Mouse (Mus musculus) v-Abl transformed pro-B cells (cell line): ENCODE measurements around the gene Sdhb.

Experiments used
- in situ Hi-C, 2 experiments: fragments of 400-800 bp; cut with MboI; formaldehyde crosslinking; loops; one replicate each; pipeline ENCODE4 v1.15.1; 2025; ENCODE audit not compliant: unreplicated experiment in 2 of 2

The Sdhb gene

DNA sequence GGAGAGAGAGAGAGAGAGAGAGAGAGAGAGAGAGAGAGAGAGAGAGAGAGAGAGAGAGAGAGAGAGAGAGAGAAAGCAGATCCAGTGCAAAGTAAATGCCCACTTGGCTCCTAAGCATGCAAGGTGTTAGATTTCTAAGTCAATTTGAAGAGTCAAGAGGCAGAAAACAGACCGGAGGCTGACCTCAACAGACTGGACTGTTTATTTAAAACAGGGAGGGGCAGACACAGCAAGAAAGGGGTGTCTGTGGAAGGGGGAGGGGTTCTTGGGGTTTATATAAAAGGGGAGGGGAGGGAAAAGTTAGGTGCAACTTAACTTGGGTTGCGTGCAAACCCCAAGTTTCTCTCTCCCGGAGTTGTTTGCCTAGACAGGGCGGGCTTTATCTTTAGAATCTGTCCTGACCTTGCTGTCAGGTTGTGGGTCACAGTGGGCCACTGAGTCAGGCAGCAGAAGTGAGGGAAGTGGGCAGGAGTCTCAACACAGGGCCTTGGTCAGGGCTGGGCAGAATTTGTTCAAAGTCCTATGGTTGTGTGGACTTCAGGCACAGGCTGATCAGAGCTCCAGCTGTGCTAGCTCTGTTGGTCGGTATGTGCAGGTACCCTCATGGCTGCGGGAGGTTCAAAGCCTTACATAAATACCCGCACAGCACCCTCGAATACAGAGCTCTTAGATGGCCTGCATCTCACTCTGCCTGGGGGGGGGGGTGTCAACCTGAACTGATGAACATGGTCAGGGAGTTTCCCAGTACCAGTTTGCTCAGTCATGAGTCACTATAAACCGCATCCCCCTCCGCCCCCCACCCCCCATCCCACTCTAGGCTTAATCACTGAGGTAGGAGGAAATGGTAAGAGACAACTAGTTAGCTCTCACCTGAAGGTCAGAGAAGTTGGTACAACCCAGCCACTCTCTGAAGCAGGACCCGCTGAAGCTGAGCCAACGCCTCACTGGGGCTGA lies 13.2 kb upstream of the Sdhb start:
- in situ Hi-C loops, result loop anchor here in 1 of 2 experiments (5.0 kb wide), 1 partner anchor 245 kb away; the partner anchor contains the start of gene Rcc2

DNA sequence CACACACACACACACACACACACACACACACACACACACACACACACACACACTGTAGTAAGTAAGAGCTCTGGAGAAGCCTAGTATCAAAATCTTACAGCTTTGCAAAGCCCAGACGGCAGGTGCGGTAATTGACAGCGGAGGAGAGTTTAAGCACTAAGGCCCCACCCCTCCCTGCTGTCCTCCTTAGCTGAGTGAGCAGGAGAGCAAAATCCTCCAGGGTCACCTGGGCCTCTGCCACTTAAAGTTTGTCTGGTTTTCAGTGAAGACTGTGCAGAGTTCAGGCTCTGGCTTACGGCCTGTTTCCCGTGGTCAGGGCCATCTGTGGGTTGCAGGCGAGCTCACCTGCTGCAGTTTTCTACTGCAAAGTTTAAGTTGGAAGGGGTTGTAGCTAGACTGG lies 12.5 kb upstream of the Sdhb start:
- in situ Hi-C loops, result loop anchor here in 1 of 2 experiments (5.0 kb wide), 1 partner anchor 246 kb away; the partner anchor contains the start of gene Rcc2

DNA sequence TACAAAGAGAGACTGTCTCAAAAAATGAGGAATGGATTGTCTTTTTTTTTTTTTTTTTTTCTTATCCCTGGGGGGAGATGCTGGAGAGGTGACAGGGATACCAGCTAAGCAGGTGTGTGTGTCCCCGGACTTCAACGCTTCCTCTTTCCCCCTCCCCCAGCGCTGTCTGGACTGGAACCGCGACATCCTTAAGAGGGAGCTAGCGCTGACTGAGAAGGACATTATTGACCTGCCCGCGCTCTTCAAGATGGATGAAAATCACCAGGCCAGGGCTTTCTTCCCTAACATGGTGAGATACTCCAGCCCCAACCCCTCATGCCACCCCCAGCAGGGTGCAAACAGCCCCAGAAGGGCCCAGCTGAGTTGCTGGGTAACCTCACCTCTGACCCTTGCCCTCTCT lies 12.0 kb upstream of the Sdhb start:
- in situ Hi-C loops, result loop anchor here in 1 of 2 experiments (5.0 kb wide), 1 partner anchor 247 kb away; the partner anchor contains the start of gene Rcc2

DNA sequence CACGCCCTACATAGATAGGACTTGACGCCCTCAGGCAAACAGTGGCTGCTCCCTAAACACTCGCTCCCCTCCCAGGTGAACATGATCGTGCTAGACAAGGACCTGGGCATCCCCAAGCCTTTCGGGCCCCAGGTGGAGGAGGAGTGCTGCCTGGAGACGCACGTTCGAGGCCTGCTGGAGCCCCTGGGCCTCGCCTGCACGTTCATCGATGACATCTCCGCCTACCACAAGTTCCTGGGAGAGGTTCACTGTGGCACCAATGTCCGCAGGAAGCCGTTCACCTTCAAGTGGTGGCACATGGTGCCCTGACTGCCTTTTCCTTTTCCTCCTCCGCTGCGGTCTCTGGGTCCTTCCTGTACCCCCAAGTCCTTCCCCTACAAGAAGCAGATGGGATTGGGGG lies 11.4 kb upstream of the Sdhb start:
- in situ Hi-C loops, result loop anchor here (5.0 to 10.0 kb wide), 3 partner anchors 125 to 265 kb away; partner anchors contain the start of gene Rcc2 (in 1 of the 2)

DNA sequence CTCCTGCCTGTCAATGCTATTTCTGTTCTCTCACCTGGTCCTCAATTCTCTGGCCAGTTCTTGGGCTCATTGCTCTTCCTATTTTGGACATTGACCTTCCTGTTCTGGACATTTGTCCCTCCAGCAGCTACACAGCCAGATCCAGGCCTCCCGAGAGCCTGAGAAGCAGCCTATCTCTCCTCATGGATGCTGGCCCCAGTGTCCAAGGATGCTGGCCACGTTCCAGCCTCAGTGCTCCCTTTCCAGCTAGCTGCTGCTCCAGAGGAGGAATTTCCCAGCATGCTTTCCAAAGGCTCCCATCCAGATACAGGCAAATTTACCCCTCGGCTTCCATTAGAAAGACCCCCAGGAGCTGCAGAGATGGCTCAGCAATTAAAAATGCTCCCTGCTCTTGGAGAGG lies 10.4 kb upstream of the Sdhb start:
- in situ Hi-C loops, result loop anchor here (10.0 kb wide), 2 partner anchors 126 to 266 kb away; no protein-coding TSS in a partner anchor

DNA sequence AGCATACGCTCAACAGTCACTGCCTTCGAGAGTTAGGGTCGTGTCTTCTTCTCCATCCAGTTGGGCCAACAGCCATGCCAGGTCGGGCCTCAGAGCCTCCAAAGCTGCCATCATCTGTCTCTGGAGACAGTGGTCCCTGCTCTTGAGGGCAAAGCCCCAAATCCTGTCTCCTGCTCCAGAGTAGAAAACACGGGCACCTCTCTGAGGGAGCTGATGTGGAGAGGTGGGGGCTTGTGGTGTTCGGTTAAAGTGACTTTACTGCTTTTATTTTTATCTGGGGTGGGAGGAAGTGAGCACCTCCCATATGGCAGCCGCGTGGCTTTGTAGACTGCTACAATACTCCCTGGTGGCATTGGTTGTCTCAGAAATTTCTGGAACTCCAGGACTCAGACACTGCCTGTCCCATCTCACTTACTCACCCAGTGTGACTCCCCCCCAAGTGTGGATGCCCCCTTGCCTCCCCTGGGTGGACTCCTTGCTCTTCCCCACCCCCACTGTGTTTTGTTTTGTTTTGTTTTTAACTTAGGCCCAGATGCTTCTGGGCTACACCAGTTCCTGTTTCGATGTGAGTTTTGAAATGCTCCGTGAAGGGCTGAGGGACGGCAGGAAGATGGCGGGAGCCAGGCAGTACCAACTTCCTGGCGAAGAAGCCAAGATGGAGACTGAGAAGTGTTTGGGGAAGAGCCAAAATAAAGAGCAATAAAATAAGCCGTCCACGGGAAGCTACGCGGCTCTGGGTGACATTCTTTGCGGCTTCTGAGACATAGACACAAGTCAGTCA lies 9.0 kb upstream of the Sdhb start:
- in situ Hi-C loops, result loop anchor here (10.0 kb wide), 2 partner anchors 127 to 267 kb away; no protein-coding TSS in a partner anchor

DNA sequence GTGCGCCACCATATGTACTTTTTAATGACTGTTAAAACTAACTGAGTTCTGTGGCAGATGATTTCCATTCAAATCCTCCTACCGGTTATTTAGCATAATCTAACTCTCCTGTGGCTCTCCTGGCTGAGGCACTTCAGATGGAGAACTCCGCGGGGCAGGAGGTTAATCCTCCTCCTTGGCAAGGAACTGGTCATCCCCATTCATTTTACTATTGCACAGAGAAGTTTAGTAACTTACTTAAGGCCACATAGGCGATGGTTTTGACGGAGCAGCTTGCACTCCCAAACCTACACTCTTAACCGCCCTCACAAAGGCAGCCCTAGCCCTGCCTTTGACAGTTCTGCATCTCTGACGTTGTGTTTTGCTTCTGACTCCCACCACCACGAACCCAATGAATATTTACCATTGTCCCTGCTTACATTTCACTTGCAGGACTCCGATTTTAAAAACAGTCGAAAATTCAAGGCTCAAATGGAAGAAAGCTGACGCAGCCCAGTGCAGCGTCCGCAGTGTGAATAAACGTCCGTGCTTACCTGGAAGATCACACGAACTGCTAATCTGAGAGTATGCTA lies 3.8 kb upstream of the Sdhb start:
- in situ Hi-C loops, result loop anchor here (5.0 to 10.0 kb wide), 4 partner anchors 50 to 272 kb away; partner anchors contain the start of gene Padi2 (in 2 of the 2)

DNA sequence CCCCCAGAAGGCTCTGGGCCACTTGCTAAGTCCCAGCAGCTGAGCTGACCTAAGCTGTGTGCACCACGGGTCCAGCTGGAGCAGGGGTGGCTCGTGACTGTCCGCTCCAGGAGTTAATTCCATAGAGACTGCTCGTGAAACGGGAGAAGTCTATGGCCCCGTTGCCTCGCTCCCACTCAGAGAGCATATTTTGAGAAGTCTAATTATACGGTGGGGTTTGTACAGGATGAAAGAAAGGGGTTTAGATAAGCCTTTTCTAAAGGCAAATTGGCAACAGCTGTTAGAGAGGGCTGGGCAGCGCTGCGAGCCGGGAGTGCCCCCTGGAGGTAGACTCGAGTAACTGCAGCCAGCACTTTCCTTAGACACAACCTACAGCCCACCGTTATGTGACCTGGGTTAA lies 3.3 kb upstream of the Sdhb start:
- in situ Hi-C loops, result loop anchor here (5.0 to 10.0 kb wide), 4 partner anchors 50 to 273 kb away; partner anchors contain the start of gene Padi2 (in 2 of the 2)

DNA sequence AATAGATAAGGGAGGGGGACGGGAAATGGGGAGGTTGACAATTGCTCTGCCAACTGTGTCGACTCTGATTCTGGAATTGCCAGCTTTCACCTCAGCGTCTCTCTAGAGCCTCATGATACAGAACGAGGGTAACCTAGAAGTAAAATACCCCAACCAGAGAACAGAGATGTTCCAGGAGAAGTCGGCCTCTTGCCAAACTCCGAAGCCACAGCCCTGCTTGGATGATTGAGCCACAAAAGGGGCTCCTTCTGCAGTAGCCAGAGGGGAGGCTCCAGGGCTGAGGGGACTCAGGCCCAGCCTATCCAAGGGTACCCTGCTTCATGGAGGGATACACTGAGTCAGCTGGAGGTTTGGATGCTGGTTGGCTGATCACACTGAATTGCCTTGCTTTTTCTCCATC lies 2.7 kb upstream of the Sdhb start:
- in situ Hi-C loops, result loop anchor here (5.0 to 10.0 kb wide), 4 partner anchors 51 to 274 kb away; partner anchors contain the start of gene Padi2 (in 2 of the 2)

DNA sequence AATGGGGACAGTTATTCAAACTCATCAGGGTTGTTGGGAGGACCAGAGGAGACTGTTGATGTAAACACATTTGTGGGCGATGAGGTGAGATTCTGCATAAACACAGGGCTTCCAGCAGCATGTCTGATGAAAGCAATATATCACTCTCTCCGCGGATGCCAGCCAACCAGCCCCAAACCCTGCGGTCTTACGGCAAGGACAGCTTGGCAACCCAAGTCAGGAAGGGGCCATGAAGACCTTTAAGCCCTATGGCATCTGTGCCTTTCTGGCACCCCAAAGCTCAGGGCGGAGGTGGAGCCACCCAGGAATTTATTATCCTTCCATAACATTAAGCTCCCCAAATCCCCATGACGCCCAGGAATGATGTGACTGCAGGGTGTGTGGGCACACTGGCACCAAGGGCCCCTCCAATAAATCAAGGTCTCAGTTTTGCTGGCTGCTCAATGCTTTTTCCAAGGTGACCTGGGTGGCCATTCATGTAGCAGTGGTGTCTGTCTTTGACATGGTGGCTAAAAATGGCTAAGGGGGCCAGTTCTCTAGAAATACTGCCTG lies 1.8 kb upstream of the Sdhb start:
- in situ Hi-C loops, result loop anchor here (5.0 to 10.0 kb wide), 4 partner anchors 52 to 274 kb away; partner anchors contain the start of gene Padi2 (in 2 of the 2)

DNA sequence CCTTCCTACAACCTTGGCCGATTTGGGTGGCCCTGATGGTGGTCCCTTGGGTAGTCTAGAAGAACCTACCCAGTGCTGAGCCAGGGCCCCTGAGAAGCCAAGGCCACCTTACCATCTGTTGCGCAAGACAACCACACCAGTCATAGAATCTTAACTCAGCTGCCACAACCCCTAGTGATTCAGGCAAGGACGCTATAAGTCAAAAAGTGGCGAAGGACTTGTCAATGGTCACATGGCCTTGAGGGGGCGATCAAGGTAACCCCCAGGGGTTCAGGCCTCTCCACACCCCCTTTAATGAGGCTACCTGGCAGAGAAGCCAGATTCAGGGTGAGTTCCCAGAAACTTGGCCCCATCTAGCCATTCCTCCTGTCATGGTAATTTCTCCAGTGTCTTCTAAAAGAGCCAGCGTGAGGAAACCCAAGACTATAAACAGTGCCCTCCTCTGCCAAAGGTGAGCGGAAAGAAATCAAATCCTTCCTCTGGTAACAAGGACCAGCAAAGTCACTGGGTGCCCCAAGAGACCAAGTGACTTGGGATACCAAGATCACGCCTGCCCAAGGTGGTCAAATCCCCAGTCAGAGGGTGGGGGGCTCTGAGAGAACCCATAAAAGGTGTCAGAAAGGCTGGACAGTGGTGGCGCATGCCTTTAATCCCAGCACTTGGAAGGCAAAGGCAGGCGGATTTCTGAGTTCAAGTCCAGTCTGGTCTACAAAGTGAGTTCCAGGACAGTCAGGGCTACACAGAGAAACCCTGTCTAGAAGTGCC lies 1.1 kb upstream of the Sdhb start:
- in situ Hi-C loops, result loop anchor here (5.0 to 10.0 kb wide), 4 partner anchors 53 to 275 kb away; partner anchors contain the start of gene Padi2 (in 2 of the 2)

DNA sequence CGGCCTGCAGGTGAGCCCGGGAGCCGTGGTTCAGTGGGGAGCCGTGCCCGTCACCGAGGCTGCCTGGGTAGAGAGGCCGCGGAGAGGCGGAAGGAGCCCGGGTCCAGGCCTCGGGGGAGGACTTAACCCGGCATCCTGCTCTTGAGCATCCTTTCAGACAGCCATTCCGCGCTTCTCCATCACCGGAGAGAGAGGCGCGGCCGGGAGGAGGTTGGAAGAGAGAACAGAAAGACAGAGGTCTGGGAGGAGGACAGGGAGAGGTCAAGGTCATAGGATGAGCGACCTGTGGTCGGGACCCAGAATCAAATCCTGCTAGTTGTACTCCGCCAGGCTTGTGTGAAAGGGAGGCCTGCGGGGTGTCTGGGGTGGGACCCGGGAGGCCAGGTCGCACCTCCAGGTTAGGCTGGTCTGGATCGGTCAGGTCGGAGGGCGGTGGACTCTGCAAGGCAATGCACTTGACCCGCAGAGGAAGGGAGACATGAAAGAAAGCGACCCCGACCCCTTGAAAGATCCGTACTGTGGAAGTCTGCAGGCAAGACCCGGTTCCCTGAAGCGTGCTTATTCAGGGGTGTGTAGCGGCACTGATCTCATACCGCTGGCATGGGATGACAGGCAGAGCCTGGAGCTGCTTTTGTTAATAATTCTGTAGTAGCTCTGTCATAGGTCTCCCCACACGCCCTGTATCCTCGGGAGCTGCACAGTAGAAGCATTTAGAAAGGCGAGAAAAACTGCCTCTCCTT lies 634 bp downstream of the Sdhb start:
- in situ Hi-C loops, result no loop called here

DNA sequence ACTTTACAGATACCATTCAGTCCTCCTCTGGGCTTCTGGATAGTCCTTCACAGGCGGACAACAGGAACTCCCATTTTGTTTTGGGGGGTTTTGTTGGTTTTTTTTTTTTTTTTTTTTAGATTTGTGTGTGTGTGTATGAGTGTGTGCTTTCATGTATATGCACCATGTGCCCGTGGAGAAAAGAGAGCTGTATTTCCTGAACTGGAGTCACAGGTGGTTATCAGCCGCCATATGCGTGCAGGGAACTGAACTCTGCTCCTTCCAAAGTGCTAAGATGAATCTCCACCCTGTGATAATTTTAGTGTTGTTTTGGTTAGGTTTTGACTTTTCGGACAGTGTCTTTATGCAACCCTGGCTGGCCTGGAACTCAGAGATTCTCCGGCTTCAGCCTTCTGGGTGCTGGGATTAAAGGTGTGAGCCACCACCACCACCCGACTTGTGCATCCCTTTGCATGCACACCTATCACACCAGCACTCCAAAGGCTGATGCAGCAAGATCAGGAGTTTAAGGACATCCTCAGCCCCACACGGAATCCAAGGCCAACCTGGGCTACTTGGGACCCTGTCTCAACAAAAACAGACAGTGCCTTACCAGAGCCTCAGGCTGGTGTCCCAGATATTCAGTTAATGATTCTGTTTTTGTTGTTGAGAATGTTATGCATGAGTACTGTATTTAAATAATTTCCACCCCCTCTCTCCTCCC lies 1.4 kb downstream of the Sdhb start:
- in situ Hi-C loops, result no loop called here

DNA sequence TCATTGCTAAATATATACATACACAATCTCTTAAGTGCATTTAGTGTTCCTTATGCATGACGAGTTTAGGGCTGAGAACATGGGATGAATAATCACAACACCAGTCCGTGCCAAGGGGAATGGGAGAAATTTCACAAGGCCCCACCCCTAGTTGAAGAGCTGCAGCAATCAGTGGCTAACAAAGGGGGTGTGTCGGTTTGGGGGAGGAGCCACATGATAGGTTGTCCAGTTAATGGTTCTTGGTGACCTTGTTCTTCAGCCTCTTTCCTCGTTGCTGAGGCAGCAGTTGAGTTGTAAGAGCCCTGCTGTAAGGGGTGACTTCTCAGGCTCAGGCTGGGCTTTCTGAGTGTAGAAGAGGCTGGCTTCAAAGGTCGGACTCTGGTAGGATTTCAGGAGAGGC lies 1.9 kb downstream of the Sdhb start:
- in situ Hi-C loops, result no loop called here

DNA sequence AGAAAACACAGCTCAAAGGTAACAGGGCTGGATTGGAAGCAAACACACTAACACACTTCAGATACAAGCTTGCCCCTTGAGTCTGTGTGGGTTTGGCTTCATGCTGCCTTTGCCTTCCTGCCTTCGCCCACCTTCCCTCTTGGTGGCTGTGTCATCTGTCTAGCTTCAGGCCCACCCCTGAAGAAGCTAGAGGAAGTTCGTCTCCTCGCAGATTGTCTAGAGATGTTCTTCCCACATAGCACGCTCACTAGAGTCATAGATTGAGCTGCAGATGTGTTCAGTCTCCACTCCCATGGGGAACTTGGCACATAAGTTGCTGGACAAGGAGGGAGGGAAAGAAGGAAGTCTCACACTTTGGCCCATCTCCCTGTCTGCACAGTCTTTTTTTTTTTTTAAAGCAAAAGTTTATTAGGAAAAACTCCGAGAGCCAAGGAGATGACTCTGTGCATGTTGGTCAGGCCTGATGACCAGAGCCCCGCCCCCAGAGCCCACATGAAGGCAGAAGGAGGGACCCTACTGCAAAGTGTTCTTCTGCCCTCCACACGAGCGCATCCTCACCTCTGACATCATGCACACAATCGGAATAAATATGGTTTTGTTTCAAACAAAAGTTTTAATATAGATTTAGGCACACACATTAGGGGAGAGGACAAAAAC lies 3.1 kb downstream of the Sdhb start:
- in situ Hi-C loops, result no loop called here

DNA sequence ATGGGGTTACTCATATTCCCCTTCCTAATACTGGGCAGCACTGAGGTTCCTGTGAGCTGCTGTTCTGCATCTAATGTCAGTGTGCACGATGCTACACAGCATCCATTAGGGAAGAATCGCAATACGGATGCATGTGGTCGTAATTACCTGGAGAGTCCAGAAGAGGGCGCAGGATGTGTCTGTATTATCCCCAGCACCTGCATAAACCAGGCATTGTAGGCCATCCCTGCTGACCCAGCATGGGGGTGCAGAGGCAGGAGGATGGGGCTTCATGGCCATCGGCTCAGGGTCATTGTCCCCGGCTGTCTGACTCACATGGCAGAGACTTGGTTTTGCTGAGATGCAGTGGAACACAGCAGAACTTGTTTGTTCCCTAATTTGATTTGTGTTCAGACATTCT lies 3.6 kb downstream of the Sdhb start:
- in situ Hi-C loops, result loop anchor here (5.0 kb wide), 1 partner anchor 58 kb away; no protein-coding TSS in a partner anchor
